Mouse (Mus musculus): Measurements from ENCODE around the gene Rnf135.
A peak's percentile ranks its signal among the peaks of the same experiment; 100 is the strongest.
"Not testable (repeated sequence)": the region's sequence is repeated elsewhere in the genome, so short reads cannot be mapped to it uniquely, and the experiment has no call there.

Gene Rnf135

GRCm38 (mm10) chr11:80183705-80184255, at the start of gene Rnf135:
Rnf135 (plus strand) TSS chr11:80183851.
- peak; percentile 65 to 78 for DNase-seq (ENCODE audit: low read depth in 1 of 2, low spot score in 2 of 2)

DNA sequence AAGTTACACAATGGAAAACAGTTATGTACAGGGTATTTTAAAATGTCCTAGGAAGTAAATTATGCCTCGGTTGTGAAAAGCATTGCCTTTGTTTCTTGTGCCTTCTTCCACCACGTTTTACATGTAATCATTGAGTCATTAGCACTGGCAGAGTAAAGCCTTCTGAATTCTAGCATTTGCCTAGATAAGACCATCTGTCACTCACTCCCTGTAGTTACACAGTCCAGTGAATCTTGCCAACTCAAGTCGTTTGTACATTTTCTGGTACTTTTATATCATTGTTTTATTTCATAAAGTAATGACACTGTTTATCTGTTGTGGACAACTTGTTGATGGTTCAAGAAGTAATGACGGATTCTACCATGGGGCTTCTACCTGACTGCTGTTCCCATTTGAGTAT, 48.9 kb upstream of the Rnf135 start:
- no peak for DNase-seq (ENCODE audit: low read depth in 1 of 2, low spot score in 2 of 2)

DNA sequence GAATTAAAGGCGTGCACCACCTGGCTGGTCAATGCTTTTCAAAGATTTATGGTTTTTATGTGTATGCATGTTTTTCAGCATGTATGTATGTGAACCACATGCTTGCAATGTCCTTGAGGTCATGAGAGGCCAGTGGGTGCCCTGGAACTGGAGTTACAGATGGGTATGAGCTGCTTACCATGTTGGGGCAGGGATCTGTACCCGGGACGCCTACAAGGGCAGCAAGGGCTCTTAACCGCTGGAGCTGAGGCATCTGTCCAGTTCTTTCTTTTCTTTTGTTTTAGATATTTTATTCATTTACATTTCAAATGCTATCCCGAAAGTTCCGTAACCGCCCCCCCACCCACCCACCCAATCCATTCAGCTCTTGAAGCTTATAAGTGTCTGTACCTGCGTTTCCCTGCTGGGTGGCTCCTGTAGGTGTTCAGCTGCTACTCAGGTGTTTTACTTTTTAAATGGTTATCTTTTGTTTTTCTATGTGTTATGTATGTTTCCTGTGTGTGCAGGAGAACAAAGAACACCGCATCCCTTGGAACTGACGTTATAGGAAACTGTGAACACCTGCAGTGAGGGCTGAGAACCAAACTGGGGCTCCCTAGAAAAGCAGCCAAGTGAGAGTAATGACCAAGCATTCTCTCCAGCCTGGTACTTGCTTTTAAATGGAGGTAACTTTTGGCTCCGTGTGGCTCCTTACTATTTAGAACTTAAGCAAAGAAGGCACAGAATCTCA, 47.5 kb upstream of the Rnf135 start:
- no peak for DNase-seq (ENCODE audit: low read depth in 1 of 2, low spot score in 2 of 2)

GRCm38 (mm10) chr11:80136786-80137185, 46.9 kb upstream of the Rnf135 start:
- no peak for DNase-seq (ENCODE audit: low read depth in 1 of 2, low spot score in 2 of 2)

DNA sequence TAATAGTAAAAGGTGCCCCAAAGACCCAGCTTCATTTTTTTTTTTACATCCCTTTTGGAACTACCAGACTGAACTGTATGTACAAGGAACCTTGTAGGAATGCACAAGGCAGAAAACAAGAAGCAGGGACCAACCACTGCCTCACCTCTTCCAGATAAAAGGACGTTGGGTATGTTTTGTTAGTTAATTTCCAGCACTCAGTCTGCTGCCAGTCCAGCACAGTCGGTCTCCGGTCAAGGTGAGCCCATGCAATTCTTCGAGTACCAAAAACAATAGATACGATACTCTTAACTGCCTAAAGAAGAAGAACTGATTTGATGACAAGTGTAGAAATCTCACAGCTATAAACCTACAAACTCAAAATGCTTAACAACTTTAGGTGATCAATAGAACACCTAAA, 45.9 kb upstream of the Rnf135 start:
- no peak for DNase-seq (ENCODE audit: low read depth in 1 of 2, low spot score in 2 of 2)

DNA sequence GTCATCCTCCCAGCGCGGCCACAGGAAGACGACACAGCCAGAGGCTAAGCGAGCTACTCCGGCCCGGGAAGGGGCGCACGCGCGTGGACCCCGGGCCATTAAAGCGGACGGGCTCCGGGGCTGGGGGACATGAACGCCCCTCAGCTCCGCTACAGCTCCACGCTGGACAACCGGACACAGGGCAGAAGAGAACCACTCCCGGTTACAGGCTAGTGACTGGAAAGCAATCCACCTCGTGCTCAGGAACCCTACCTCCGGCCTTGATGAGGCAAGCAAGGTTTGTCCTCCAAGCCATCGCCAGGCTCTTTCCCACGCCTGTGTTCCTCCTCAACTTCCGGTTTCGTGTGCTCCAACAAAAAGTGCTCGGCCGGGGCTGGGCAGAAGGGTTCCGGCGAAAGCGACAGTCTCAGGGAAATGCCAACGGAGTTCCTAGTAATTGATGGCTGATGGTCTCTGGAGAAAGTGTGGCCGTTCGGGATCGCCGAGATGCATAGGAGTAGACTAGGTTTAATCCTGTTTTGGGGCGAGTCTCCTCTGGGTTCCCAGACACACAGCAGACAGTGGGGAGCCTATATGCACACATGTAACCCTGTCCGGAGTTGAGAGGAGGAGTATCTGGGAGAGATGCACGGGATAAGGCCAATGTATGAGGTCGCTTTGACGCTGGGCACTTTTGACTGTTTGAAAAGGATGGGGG, 41.7 kb upstream of the Rnf135 start, which contains the start of gene Tefm:
Gene Tefm (minus strand): TSS at position 351 of the 697 bp plus-strand sequence.
- DNase-seq (ENCODE audit: low read depth in 1 of 2, low spot score in 2 of 2) = peak; percentile 75

- no peak for DNase-seq (ENCODE audit: low read depth in 1 of 2, low spot score in 2 of 2)
Observed at GRCm38 (mm10) chr11:80142872-80143271, 40.8 kb upstream of the Rnf135 start.

GRCm38 (mm10) chr11:80145787-80146275, 37.8 kb upstream of the Rnf135 start:
- DNase-seq (ENCODE audit: low read depth in 1 of 2, low spot score in 2 of 2) = peak in 1 of 2 experiments; percentile 66

GRCm38 (mm10) chr11:80147748-80148147, 35.9 kb upstream of the Rnf135 start:
- no peak for DNase-seq (ENCODE audit: low read depth in 1 of 2, low spot score in 2 of 2)

- no peak for DNase-seq (ENCODE audit: low read depth in 1 of 2, low spot score in 2 of 2)
Observed at GRCm38 (mm10) chr11:80148313-80148712, 35.3 kb upstream of the Rnf135 start.

- not testable (repeated sequence) for DNase-seq (ENCODE audit: low read depth in 1 of 2, low spot score in 2 of 2)
Observed at GRCm38 (mm10) chr11:80148974-80149373, 34.7 kb upstream of the Rnf135 start.

DNA sequence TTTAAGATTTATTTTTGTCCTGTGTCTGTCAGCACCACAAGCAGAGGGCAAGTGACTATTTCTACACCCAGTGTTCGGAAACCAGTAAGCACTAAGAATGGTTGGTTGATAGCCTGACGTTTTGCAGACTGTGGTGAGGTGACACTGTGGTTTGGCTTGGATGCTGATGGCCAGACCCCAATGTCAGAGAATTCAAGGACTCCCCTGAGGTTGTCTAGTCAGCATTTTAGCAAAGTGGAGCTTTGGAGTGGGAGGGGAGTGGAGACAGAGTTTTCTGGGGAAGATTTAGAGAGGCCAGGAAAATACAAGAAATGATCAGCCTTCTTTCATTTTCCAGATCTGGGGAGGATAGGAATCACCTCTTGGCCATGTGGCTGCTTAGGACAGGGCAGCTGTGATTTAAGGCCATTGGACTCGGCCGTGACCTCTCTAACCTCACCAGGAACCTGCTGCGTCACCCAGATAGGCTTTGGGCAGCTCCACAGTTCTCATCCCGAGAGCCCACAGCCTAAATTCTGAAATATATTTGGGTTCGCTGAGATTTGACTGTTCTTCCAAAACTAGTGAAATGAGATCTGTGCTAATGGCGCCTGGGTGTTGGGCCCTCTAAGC, 34.1 kb upstream of the Rnf135 start:
- DNase-seq (ENCODE audit: low read depth in 1 of 2, low spot score in 2 of 2) = no peak

DNA sequence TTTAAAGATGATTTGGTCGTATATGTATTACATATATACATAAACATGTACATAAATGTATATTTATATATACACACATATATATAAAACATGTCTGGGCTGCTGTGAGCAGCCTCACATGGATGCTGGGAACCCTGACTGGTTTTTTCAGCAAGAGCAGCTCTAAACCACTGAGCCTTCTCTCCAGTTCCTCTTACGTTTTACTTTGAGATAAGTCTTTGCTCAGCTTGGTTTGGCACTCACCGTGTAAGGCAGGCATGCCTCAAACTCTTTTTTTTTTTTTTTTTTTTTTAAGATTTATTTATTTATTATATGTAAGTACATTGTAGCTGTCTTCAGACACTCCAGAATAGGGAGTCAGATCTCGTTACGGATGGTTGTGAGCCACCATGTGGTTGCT, 33.1 kb upstream of the Rnf135 start:
- DNase-seq (ENCODE audit: low read depth in 1 of 2, low spot score in 2 of 2) = no peak

GRCm38 (mm10) chr11:80151541-80151940, 32.1 kb upstream of the Rnf135 start:
- DNase-seq (ENCODE audit: low read depth in 1 of 2, low spot score in 2 of 2) = no peak

GRCm38 (mm10) chr11:80152376-80152775, 31.3 kb upstream of the Rnf135 start:
- DNase-seq (ENCODE audit: low read depth in 1 of 2, low spot score in 2 of 2) = no peak

GRCm38 (mm10) chr11:80153857-80154495, 29.7 kb upstream of the Rnf135 start, which contains the start of gene Adap2:
Adap2 (plus strand) TSS chr11:80154105.
- DNase-seq (ENCODE audit: low read depth in 1 of 2, low spot score in 2 of 2) = peak; percentile 77 to 90

- DNase-seq (ENCODE audit: low read depth in 1 of 2, low spot score in 2 of 2) = no peak
Observed at GRCm38 (mm10) chr11:80154501-80154900, 29.1 kb upstream of the Rnf135 start.

GRCm38 (mm10) chr11:80155541-80155940, 28.1 kb upstream of the Rnf135 start:
- DNase-seq (ENCODE audit: low read depth in 1 of 2, low spot score in 2 of 2) = peak in 1 of 2 experiments; percentile 27

GRCm38 (mm10) chr11:80155961-80156360, 27.7 kb upstream of the Rnf135 start:
- DNase-seq (ENCODE audit: low read depth in 1 of 2, low spot score in 2 of 2) = no peak

DNA sequence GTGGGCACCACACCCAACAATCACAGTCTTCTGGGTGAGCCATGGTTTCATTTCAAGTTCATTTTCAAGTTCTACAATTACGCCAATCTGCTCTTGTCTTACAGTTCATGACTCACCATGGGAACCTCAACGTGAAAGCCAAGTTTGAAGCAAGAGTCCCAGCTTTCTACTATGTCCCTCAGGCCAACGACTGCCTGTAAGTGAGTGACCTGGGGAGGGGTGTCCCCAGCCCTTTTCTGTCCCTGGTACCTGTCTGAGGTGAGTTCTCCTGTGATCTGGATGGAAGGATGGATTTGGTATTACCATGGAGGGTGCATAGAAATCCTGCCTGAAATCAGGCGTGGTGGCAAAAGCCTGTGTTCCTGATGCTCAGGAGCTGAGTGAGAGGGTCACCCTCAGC, 26.8 kb upstream of the Rnf135 start:
- no peak for DNase-seq (ENCODE audit: low read depth in 1 of 2, low spot score in 2 of 2)

DNA sequence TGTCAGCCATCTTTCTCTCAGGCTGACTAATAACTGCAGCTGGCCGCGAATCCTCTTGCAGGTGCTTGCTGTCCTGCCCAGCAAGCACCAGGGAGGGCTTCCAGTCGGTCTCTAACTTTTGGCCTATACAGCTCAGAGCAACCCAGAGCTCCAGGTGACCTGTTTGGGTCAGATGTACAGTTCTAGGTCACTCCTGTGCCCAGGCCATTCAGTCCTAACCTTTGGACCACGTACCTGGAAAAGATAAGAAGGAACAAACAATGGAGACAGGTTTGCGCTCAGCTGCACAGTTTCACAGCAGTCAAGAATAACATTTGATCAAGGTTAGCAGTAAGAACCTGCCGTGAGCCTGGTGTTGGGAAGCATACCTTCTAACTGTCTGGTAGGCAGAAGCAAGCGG, 24.6 kb upstream of the Rnf135 start:
- DNase-seq (ENCODE audit: low read depth in 1 of 2, low spot score in 2 of 2) = no peak

Measured in monocyte, adult 2 months (primary cell).